Mouse (Mus musculus) G1E (cell line): ENCODE data around the gene Lrrc47.

Experiments used
- CTCF ChIP-seq: IDR thresholded peaks from 2 replicates; pipeline ENCODE4 v1.5.1; 2012; ENCODE audit warnings: low read depth, low read length, inconsistent platforms, mixed read lengths
- GATA1 ChIP-seq: IDR thresholded peaks from 2 replicates; pipeline ENCODE4 v1.6.1; 2012; ENCODE audit warnings: borderline replicate concordance, low read length, inconsistent platforms, mixed read lengths
- GATA2 ChIP-seq: IDR thresholded peaks from 2 replicates; pipeline ENCODE4 v1.6.1; 2012; ENCODE audit warnings: low read depth, low read length, inconsistent platforms, borderline replicate concordance
- POLR2AphosphoS5 ChIP-seq: IDR thresholded peaks from 2 replicates; pipeline ENCODE4 v1.6.1; 2012; ENCODE audit warnings: low read depth, low read length, inconsistent platforms; ENCODE audit not compliant: insufficient replicate concordance
- TAL1 ChIP-seq: conservative IDR thresholded peaks from 2 replicates; pipeline ENCODE4 v1.6.1; 2012; ENCODE audit warnings: low read depth, low read length, inconsistent platforms, mixed read lengths

GRCm38 (mm10) chr4:154053065-154053464 lies 41.5 kb downstream of the Lrrc47 start:
- TF ChIP-seq CTCF (no peak), GATA1 (no peak), POLR2AphosphoS5 (no peak), TAL1 (no peak), GATA2 (no peak)
